Mouse (Mus musculus): ENCODE results near the gene Ifitm7.

- TF ChIP-seq CTCF (IDR thresholded peaks at IDR 0.05; ENCODE audit: low read depth, low read length): no peak
- TF ChIP-seq POLR2AphosphoS5 (IDR thresholded peaks at IDR 0.05; ENCODE audit: insufficient replicate concordance, low read depth, low read length): no peak
- no peak for TF ChIP-seq TAL1 (conservative IDR thresholded peaks at IDR 0.05; ENCODE audit: low read depth, low read length)
- TF ChIP-seq GATA1 (IDR thresholded peaks at IDR 0.05; ENCODE audit: borderline replicate concordance, low read length): no peak
- no peak for TF ChIP-seq GATA2 (IDR thresholded peaks at IDR 0.05; ENCODE audit: borderline replicate concordance, low read depth, low read length)
Measured at GRCm38 (mm10) chr16:14021166-14021822, 34.6 kb upstream of the Ifitm7 start.

Measured in G1E (cell line).